Mouse (Mus musculus): Measurements from ENCODE around the gene Pcdh9.
A peak's percentile ranks its signal among the peaks of the same experiment; 100 is the strongest.

Gene Pcdh9

DNA sequence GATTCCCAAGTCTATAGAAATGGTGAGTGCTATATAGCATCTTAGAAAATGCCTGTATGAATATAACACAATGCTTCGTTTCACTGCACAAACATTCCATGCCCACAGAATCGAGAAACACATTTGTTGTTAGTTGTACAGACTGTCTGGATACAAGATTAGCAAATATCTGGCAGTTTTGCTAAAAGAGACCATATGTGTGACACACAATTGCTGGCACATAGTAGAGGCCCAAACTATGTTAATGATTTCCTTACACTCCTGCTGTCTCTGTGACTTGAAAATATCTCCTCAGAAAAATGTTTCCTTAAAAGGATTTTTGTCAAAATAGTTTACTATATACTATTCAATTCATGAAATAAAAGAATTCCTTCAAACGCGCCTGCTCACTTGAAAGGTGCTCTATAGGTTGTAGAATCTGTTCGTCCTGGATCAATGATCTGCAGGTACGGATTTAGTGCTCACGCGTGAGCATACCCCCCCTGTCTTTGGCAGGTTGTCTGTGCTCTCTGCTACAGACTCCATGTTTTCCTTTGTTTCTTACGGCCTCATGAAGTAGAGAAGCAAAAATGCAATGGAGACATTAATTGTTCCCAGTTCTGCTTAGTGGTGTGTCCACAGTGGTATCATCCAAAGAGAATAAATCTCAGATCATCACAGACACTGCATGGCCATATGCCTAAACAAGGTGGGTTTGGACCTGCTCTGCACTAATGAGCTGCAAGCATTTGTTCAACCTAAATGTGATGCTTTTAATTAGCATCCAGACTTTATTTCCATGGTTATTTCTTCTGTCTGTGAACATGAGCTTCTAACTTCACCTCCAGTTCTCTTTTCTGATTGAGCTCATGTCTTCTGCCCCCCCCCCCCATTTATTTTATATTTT, 707.6 kb downstream of the Pcdh9 start:
- DNase-seq (ENCODE audit: low spot score in 2 of 2), result no peak

DNA sequence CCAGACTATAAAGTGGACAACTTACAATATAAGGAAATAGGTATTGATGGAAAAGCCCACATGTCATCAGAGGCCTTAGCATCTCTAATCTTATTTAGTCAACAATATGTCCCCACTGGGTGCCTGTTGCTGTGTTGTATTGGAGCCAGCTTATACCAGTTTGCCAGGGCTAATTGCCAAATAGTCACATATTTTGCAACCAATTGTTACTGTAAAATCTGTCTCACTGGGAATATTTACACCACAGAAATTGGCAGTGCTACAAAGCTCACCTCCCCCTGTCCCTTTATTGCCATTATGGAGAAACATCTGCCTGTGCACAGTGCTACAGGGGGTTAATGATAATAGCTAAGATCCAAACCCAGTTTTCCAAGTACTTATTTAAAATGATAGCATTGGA, 721.3 kb downstream of the Pcdh9 start:
- no peak for DNase-seq (ENCODE audit: low spot score in 2 of 2)

DNA sequence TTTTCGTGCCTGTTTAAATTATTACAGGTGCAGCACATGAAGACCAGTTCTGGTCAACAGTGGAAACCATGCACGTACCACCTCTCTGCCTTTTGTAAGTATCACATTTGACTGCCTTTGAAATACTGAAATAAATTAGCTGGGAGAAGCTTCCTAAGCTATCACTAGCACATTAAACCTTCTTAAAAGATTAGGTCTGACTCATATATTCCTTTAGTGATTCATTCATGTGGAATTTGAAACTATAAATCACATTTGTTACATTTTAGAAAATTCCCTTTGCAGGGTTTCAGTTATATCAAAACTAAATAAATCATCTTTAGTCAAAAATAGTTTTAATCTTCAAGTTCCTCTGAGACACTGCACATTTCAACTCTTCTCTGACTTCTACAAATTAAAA, 722.1 kb downstream of the Pcdh9 start:
- no peak for DNase-seq (ENCODE audit: low spot score in 2 of 2)

DNA sequence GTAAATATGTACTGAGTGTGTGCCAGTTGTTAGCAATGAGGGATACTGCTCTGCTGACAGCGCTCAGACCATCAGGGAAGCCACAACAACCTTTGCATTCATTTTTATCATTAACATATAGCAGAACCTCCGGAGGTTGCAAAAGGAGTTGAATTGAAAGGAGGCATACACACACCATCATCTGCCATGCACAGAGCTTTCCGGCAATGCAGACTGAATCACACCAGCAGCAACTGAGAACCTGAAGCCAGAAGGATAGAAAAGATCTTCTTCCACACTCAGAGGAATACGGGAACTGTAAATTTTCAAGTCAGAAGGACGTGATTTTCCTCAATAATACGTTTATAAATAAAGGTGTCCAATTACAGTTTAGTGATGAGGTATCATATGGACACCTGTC, 747.1 kb downstream of the Pcdh9 start:
- no peak for DNase-seq (ENCODE audit: low spot score in 2 of 2)

DNA sequence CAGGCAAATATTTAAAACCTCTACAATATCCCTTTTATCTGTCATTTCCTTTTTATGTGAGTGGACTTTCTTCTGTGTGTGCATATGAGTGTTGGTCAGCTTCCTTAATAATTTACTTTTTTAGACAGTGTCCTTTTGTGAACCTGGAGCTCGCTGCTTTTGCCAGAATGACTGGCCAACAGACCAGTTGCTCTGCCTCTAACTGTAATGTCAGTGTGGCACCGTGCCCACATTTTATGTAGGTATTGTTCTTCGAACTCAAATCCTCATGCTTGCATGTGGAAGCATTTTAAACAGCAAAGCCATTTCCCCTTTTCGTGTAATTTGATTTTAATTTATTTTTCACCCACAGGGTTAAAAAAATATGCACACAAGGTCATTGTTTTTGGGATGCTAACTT, 748.4 kb downstream of the Pcdh9 start:
- DNase-seq (ENCODE audit: low spot score in 2 of 2), result no peak

DNA sequence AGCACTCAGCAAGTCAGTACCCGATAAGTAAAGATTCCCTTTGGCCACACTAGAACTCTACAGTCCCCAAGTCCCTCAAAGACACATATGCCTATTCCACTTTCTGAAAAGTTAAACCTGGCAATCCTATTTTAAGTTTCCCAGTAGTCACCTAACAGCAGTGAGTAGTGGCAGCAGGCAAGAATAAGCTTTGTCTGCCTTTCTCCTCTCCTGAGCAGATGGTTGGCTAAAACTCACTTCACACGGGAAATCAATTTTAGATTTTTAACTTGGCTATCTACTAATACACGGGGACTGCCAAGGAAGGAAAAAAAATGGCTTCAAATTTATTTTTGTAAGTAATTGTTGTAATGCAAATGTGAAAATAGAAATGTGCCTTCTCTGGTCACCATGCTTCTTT, 763.5 kb downstream of the Pcdh9 start:
- no peak for DNase-seq (ENCODE audit: low spot score in 2 of 2)

DNA sequence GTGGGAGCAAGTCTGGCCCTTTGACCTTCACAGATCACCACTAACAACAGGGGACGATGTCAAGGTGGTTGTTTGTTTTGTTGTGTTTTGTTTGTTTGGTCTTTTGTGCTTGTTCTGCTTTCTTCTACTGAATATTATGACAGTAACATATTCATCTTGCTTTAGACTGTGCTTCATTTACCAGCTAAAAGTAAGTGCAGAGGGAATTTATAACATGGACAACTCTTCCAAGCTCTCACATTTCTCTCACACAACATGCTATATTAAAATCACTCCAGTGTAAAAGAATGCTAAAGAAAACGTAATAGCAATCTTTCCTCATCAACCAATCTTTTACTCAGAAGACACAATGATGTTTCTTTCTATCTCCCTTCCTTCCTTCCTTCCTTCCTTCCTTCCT, 787.7 kb downstream of the Pcdh9 start:
- no peak for DNase-seq (ENCODE audit: low spot score in 2 of 2)

DNA sequence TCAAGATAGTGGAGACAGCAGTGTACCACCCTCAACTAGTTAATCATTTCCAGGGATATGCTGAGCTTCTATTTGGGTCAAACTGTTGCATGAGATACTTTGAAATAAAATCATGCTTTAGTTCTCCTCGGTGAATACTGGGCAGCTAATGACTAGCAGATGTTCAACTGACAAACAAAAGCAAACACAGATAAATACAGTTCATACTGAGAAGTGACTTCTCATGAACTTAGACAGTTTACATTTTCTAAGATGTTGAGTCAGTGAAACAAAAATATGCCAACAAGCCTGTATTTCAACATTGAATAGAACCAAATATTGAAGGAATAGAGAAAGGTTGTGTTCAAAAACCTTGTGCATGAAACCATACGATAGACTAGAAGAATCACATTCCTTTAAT, 795.4 kb downstream of the Pcdh9 start:
- no peak for DNase-seq (ENCODE audit: low spot score in 2 of 2)

DNA sequence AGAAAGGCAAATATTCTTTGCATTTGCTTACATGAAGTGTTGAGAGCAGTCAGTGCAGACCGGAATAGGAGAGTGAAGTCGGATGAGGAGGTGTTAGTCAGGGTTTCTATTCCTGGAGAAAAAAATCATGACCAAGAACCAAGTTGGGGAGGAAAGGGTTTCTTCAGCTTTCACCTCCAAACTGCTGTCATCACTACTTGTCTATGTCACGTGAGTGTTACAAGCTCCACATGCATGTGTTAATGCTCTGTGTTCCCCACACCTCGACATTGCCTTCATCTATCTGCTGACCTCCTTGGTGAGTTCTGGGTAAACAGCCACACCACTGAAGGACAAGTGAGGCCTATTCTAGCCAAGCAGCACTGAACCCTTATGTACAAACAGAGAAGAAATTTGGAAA, 797.7 kb downstream of the Pcdh9 start:
- DNase-seq (ENCODE audit: low spot score in 2 of 2), result no peak

DNA sequence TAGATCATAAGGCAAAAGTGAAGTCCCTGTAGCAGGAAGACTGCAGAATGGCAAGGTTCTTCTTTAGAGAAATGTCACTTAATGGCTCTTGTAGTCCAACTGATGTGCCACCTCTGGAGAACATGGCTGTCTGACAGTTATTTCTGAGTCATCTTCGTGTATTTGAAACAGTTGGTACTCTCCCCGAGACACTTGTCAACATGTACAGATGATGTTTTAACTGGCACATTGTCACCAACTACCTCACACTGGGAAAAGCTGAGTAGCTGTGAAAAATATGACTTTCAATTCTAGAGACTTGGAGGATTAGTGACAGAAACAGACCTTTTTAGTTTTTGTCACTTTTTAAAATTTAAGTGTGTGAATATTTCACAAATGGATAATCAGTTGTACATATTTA, 804.8 kb downstream of the Pcdh9 start:
- DNase-seq (ENCODE audit: low spot score in 2 of 2), result no peak

DNA sequence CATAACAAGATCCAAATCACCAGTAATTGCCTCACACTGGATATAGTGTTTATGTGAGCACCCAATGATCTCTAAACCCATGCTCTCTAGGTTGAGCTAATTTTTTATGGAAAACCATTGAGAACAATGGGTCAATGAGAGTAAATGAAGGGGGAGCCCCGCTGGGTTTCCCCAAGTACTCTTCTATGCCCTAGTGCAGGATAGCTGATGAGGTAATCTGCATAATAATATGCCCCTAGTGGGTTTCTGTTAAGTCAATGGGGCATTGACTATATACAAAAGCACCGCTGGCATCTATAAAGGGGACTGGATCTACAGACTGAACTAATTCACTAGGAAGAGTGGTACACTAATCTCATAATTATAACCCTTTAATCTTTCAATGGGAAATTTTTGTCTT, 807.3 kb downstream of the Pcdh9 start:
- no peak for DNase-seq (ENCODE audit: low spot score in 2 of 2)

DNA sequence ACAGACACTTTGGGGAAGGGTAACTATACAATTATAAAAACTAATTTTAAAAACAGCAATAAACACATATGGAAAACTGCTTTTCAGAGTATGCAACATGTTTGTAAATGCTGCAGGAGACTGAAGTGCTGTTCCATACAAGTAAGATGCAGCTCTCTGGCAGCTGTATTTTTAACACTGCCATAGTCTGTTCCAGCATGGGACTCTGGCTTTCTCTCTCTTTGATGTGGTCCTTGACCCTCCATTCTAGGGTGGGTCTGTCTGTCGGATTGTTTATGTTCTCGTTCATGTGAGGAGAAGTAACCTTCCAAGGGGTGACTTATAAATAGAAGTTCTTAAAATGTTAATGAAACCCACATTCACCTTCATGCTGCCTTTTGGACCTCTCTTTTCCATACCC, 809.6 kb downstream of the Pcdh9 start:
- no peak for DNase-seq (ENCODE audit: low spot score in 2 of 2)

DNA sequence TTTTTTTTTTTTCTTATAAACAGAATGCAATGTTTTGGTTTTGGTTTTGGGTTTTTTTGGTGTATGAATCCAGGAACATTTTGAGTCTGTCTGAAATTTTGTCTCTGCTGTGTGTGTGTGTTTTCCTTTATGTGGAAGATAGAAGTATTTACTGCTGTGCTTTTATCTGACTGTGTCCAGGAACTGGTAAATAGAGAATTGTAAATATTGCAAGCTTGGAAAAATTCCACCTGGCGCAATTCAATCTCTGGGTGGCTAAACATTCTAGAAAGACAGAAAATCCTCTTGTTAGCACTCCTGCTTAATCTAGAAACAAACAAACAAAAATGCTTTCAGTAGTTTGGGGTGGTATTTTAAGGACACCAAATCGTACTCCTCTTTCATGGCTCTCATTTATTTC, 814.7 kb downstream of the Pcdh9 start:
- no peak for DNase-seq (ENCODE audit: low spot score in 2 of 2)

DNA sequence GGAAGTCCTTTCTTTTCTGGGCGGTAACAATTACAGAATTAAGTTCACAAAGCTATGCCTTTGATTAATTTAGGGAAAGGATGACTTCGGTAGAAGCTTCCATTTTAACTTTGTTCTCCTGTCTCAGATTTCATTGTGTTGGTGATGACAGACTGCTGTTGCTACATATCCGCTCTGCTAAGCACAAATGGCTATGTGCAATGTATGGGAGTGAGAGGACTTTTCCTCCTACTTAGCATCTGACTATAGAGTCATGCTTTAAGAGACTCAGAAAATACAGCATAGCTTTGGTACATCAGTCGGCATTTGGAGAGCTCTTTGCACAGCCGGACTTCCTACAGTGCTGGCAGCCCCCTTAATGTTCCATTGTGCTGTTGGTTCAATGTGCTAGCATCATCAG, 818.1 kb downstream of the Pcdh9 start:
- peak in 1 of 2 experiments; percentile 35 for DNase-seq (ENCODE audit: low spot score in 2 of 2)

DNA sequence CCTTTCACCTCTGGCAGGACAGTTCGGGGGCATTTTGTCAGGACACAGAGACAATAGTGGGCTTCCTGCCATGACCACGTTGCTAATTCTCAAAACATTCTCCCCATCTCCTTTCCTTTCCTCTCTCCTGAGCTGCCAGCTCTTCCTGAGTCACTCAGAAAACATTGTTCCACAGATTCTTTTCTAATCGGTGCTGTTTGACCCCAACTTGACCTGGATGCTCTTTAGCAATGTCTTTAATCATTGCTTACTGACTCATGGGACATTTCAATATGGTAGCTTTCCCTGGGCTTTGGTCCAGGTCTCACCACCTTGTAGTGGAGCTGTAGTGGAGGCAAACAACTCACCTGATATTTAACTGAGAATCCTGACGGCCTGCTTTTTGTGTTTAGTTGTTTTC, 820.3 kb downstream of the Pcdh9 start:
- DNase-seq (ENCODE audit: low spot score in 2 of 2), result no peak

DNA sequence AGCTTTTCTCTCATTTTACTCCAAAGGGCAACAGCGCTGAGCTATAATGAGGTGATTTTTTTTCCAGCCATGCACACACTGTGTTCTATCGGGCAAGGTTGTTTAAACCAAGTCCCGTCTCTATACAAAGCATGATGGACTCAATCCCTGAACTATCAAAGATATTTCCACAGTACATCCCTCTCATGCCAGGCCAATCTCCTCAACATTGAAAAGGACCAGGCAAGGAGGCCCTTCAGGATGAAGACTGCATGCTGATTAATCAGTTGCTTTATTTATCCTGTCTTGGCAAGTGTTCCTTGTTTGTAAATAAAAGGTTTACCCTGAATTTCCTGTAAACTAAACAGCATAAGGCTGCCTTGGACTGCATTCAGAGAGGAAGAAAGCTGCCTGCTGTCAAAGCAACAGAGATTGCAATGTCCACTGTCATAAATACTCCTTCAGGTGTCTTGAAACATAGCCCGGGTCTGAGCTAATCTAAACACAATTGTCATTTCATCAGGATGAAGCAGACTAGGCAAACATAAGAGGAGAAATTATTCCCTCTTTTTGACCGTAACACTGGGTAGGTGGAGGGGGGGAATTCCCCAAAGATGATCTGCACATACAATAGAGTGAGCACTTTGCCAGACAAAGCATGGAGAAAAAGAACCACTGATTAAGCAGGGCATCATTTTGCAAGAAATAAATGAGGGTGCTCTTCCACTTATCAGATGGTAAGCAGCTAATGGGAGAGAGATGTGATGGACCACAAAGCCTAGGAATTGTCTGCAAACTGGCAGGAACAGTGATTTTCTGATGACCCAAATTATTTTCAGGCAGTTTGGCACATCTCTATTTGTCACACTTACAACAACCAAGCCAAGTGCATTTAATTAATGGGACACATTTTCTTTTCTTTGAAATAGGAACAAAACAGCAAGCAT, 822.8 kb downstream of the Pcdh9 start:
- no peak for DNase-seq (ENCODE audit: low spot score in 2 of 2)

DNA sequence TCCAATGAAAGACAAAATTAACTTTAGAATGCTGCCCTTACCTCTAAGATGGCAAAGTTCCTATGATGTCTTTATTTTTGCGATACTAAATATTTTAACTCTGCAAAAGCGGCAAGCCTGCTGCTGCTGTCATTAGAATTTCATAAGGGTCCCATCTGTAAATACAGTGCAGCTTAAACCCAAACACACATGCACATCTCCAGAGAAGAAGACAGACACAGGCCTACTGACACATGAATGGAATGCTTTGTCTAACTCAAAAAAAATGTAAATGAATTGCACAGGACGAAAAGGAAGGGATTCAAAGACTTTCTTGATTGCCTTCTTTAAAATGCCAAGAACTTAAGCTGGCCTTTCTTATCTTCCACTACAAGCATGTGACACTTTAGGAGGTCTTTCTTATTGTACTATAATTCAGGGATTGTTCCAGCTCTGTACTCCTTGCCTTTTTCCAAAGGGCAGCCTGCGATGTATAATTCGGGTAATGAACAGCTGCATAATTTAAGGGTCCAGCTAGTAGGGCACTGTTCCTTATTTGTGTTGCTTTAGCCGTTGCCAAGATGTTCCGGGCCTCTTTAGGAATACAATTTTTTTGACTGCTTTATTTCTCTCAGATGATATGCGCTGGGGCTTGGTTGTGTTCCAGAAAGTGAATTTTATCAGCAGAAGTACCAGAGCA, 823.6 kb downstream of the Pcdh9 start:
- DNase-seq (ENCODE audit: low spot score in 2 of 2), result no peak

DNA sequence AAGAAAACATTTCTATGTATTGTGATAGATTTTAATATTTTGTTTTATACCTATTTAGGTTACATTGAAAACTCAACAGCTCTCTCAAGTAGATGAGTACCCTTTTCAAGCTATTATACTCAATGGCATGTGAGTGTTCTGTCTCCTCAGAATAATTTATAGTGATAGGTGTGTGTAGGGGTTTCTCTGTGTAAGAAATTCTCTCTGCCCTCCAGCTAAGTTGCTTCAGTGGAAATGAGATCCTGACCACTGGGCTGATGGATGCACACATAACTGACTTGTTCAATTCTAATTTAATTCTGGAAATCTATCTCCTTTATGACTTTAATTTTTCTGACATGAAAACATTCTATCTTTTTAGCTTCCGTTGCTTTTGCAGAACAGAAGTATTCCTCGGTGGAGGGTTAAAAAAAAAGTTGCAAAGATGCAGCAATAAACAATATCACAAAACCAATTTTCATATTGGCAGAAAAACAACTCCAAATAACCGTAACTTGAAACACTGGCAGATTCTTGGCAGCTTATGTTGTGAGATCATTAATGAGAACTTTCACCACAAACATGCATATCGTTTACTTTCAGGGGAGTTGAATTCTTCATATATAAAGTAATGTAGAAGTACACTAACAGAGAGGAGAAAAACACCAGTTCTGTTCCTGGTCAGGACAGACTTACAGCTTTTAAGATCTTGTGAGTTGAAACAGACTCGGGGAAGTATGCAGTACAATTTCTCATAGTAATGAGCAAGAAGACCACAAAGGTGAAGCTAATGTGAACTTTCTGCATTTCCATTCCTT, 828.5 kb downstream of the Pcdh9 start:
- no peak for DNase-seq (ENCODE audit: low spot score in 2 of 2)

DNA sequence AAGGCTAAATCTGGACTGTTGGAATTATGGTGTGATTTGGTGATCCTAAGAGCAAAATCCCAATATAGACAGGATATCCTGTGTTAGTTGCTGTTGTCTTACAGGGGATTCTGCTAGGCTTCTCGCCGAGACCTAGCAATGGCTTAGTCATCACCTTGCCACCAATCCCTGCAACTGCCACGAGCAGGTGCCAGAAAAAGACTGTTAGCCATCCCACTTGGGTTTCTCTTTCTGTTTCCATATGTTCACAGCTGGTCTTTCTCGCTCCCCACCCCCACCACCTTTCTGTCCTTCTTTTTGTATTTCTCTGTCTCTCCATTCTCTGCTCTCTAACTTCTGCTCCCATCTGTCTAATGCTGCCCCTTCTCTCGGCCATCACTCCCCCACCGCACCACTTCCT, 831.7 kb downstream of the Pcdh9 start:
- no peak for DNase-seq (ENCODE audit: low spot score in 2 of 2)

DNA sequence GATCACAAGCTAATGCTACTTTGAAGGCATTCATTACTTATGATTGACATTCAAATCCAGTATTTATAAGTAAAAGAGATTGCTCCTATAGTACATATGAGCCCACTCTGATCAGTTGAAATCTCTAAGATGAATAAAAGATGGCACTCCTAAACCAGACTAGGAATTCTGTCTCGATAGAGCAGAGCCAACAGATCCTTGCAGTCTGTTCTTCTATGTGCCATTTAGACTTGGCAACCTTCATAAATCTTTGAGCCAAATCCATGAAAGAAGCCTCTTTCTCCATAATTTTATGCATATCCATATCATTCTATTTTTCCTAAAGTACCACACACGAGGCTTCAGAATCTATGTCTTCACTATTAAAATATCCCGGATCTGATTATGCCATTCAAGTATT, 834.5 kb downstream of the Pcdh9 start:
- no peak for DNase-seq (ENCODE audit: low spot score in 2 of 2)

DNA sequence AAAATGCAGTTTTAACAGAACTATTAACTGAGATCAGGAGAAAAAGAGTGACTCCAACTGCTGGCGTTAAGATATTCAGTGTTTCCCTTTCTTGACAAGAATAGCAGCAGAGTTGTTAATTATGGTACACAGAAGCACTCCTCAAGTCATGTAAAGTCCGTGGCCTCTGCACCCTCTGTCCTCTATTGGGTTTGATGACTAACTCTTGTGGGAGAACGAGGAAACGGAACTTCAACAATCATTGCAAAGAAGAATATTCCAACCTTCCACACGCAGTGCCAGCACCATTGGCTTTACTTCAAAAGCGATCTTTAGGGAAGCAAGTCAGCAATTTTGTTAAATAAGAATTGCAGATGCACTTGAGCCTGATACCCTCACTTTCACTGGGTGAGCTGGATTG, 849.9 kb downstream of the Pcdh9 start:
- no peak for DNase-seq (ENCODE audit: low spot score in 2 of 2)
